ENCODE assay signal across 9 mouse cellular contexts in the genomic region with DNA sequence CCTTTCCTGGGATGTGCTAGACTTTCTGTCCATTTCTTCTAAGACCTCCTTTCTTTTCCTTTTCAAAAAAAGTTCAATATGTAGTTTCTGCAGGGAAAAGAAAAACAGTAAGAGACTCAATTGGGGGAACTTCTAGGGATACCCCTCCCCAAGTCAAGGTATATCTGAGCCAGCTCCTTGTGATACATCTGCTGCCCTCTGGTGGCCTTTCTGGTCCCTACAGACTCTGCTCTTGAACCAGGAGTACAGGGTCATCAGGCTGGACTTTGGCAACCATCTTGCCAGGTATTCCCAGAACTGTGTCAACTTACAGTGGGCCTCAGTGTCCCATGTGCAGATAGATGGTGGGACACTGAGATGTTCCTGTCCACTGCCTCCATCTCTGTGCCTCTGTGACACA.
DNase-seq lines count a peak whose midpoint lies in the region; ATAC-seq lines count a peak whose summit lies in the region.
"Had no signal": no experiment of that assay in that cellular context is flagged by ENCODE, and none has a peak within 500 bp of the region (broad histone marks: within the 10 kb centered on the region; RNA-seq: fewer than 3 reads in every experiment).

No protein-coding gene starts in this region.

- H3K4me1 ChIP-seq in embryonic facial prominence, embryonic 11.5 days (ENCODE audit: control insufficient read depth, insufficient read depth, low read length): no peaks in the 10 kb centered on the region
- H3K4me1 ChIP-seq: megakaryocyte, embryonic 14.5 days had no signal

- H3K4me3 ChIP-seq in embryonic facial prominence, embryonic 11.5 days (ENCODE audit: low read depth, low read length): no peak overlapping the region
- H3K4me3 ChIP-seq: megakaryocyte, embryonic 14.5 days had no signal

- ATAC-seq in CD4-positive, CD25-positive, alpha-beta regulatory T cell, adult 4 months: no peak
- ATAC-seq in embryonic facial prominence, embryonic 11.5 days (replicated peaks; ENCODE audit: insufficient number of reproducible peaks, low FRiP score, low TSS enrichment, low read depth): no peak

- no peak overlapping the region for H3K9ac ChIP-seq in embryonic facial prominence, embryonic 11.5 days (replicated peaks; ENCODE audit: low read length)

- peak; percentile 23 for DNase-seq in CD4-positive, CD25-positive, alpha-beta regulatory T cell, adult 2 months (ENCODE audit: low read depth, low spot score)
- peak; percentile 29 for DNase-seq in layer of hippocampus, adult 11-12 months (ENCODE audit: low spot score)
- no peak for DNase-seq in layer of hippocampus, postnatal 36 days
- peak; percentile 42 for DNase-seq in MN1 (ENCODE audit: low spot score)
- DNase-seq in embryonic facial prominence, embryonic 11.5 days (ENCODE audit: low spot score): peak; percentile 68
- DNase-seq in layer of hippocampus, postnatal 10 days (ENCODE audit: low spot score in 2 of 2): peak; percentile 26 to 37
- DNase-seq in testis, postnatal 10 days (ENCODE audit: low spot score): peak; percentile 63

- no peaks in the 10 kb centered on the region for H3K9me3 ChIP-seq in embryonic facial prominence, embryonic 11.5 days (replicated peaks; ENCODE audit: control insufficient read depth, low read length)

- H3K27ac ChIP-seq in embryonic facial prominence, embryonic 11.5 days (replicated peaks; ENCODE audit: low read depth, low read length): no peak overlapping the region

- no peaks in the 10 kb centered on the region for H3K36me3 ChIP-seq in embryonic facial prominence, embryonic 11.5 days (replicated peaks; ENCODE audit: control insufficient read depth, insufficient read depth, low read depth, low read length)

- no peak overlapping the region for H3K4me2 ChIP-seq in embryonic facial prominence, embryonic 11.5 days (ENCODE audit: low read depth, low read length)

- H3K27me3 ChIP-seq in embryonic facial prominence, embryonic 11.5 days (ENCODE audit: control insufficient read depth, insufficient read depth, low read length): no peaks in the 10 kb centered on the region
- H3K27me3 ChIP-seq: megakaryocyte, embryonic 14.5 days had no signal

Comparison
In these comparisons a context has a peak if more than half of its experiments do, and no peak if none do; other contexts are left out.
1. DNase-seq: peak in CD4-positive, CD25-positive, alpha-beta regulatory T cell, adult 2 months (single experiment), layer of hippocampus, adult 11-12 months (single experiment), MN1 (single experiment), embryonic facial prominence, embryonic 11.5 days (single experiment), layer of hippocampus, postnatal 10 days (2 of 2) and testis, postnatal 10 days (single experiment); none in layer of hippocampus, postnatal 36 days (0 of 2).